Mouse (Mus musculus) left cerebral cortex, postnatal 25 days (tissue): ENCODE results near the gene Mybbp1a. TPM values are rescaled to one million over a fixed set of nuclear protein-coding genes. Genes with fewer than 3 reads are reported as not detected.

Experiments
- DNase-seq, 2 experiments: peaks; one replicate each; pipeline ENCODE4 v3.0.0; 2022; ENCODE audit warnings: low spot score in 2 of 2, mixed read lengths in 1 of 2
- intact Hi-C: fragments of 180-260 bp; cut with DNase I; formaldehyde crosslinking; loops from one replicate; pipeline ENCODE4 v1.15.1; 2025
- total RNA-seq, 2 experiments: library from RNA; stranded (reverse); gene quantifications; 2 replicates each; pipeline ENCODE4 v1.2.3; 2021

Gene Mybbp1a
- 10 to 100 TPM; 49.4 to 54.6 TPM for total RNA-seq

DNA sequence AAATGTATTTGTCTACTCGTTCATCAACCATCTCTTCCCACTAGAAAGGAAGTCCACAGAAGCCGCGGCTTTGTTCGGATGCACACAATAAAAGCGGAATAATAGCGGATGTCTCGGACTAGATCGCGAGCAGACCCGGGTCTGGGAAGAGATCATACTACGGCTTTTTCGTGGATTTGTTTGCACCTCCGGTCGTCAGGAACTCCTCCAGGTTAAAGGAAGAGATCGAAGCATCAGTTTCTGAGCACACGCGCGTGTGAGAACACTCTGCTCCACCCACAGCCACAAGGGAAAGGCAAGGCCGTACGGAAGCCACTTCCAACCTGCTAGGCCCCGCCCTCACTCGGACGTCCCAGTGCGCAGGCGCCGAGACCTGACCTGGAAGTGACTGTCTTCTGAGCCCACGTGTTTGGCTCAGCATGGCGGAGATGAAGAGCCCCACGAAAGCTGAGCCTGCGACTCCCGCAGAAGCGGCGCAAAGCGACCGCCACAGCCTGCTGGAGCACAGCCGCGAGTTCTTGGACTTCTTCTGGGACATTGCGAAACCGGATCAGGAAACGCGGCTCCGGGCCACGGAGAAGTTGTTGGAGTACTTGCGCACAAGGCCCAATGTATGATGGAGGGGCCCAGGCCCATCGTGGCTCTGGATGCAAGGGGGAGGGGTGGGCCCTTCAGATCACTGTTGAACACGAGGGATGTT is at the start of gene Mybbp1a:
Gene Mybbp1a, plus strand, starts transcription at position 391 of the 700 bp plus-strand sequence.
- intact Hi-C loops, result loop anchor here (2.0 to 5.0 kb wide), 2 partner anchors 46 to 124 kb away; partner anchors contain the start of gene Spns2
- peak; percentile 97 to 99 for DNase-seq

DNA sequence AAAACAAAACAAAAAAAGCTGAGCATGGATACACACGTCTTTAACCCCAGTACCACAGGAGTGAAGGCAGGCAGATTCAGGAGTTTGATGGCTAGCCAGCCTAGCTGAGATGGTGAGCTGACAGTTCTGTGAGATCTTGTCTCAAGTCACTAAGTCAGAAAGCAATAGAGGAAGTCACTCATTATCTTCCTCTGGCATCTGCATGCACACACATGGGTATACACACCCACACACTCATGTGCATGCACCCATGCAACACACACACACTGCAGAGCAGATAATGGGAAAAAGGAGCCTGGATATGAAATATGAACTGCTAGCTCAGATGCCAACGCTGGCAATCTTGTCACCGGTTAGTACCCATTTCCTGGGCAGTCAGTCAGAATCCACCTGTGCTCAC is 47.9 kb upstream of the Mybbp1a start:
- no peak for DNase-seq
- intact Hi-C loops, result no loop called here

DNA sequence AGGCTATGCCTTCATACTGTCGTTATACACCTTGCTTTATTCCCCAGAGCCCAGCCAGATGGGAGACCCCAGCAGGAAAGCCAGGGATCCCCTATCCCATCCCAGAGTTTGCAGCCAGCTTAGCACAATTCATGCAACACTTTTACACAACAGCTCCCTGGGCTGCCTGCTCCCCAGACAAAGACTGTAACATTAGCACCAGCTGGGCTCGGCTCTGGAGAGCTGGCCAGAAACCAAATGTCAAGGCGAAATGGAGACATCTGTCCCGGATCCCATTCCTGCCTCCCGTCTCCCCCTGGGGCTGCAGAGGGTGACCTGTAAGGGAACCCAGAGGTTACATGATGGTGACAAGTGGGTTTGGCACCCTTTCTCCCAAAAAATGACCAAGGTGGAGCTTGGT is 47.5 kb upstream of the Mybbp1a start:
- DNase-seq, result no peak
- intact Hi-C loops, result no loop called here

DNA sequence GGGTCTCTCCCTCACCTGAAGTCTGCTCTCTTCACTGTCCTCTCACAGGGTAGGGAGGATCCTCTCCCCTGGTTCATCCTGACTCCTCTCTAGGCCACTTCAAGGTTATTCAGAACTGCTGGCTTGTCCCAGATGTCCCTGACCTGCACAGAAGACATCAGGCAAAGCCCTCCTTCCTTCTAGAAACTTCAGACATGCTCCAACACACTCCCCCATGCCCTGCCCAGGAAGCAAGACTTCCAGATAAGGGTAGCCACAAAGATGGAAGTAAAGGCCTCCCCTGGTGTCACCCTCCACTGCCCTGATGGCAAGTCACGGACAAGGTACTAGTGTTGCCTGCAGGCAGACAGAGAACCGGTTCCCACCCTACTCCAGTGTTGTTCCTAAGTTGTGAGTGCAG is 46.5 kb upstream of the Mybbp1a start:
- DNase-seq, result no peak
- intact Hi-C loops, result no loop called here

DNA sequence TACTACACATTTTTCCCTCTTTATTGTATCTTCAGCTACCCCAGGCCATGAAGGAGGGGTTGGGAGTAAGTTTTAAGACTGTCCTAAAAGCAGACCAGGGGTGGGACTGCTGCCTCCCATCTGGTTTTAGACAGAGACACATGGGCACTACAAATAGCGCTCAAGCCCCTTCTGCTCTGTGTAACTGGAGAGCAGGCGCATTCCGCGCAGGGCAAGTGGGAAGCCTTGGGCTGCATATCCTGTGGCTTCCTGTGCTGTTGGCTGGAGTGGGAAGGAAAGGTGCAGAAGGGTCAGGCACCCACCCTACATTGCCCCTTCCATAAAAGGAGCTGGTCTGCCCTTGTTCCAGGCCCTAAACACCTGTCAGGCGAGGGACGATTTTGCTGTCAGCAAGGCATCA is 45.5 kb upstream of the Mybbp1a start:
- no peak for DNase-seq
- intact Hi-C loops, result no loop called here

DNA sequence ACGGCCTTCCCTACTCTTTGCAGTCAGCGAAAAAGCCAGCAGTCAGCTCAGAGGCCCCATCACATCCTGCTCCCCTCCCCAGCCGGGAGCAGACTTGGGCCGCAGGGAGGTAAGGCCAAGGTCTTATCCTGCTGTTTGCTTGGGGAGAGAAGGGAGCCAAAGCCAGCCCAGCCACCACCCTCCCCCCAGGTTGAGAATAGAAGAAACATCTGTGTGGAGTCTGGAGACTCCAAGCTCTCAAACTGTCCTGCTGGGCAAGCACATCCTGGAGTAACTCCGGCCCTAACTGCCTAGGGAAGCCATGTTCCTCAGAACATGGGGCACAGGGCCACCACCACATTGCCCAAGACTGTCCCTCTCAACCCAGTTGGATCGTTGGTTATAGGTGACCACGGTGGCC is 44.5 kb upstream of the Mybbp1a start:
- DNase-seq, result no peak
- intact Hi-C loops, result no loop called here

DNA sequence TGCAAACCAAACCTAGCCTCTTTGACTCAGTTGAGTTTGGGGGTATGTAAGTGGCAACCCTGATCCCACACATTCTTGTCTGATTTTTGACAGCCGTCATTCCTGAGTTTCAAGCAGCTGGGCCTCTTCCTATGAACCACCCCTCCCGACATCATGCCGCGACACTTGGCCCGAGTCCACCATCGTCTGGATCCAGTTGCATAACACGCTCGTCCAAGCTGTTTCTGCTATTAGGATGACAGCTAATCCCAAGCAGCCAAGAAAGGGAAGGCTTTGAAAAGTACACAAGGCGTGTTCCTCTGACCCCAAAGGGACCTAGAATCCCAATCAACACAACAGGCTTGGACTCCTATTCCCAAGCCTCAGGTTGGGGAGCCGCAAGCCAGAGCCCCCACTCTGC is 44.1 kb upstream of the Mybbp1a start:
- intact Hi-C loops, result no loop called here
- no peak for DNase-seq

DNA sequence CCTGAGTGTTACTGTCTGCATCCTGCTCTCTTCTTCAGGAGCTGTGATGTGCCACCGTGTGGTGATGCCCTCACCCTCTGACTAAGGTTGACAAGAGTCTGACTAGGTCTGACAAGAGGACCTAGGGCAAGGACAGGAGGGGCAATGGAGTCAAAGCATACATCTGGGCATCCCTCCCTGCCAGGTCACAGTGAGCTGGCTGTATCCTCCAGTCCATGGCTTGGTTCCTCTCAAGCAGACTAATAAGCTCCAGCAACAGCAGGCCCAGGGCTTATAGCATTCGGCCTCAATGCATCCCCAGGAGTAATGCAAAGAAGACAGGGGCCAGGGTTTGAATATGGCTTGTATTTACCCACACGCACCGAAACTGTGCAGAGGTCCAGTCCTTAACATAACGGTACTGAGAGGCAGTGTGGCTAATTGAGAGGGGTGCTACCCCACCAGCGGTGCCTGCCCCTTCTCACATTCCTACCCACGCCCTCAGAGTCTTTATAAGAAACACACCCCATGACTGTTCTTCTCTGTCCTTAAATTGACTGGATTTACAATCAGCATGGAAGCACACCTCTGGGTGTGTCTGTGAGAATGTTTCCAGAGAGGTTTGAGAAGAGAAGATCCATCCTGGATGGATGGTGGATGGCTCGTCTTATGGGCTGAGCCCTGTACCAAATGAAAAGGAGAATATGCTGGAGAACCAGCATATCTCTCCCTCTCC is 43.2 kb upstream of the Mybbp1a start:
- intact Hi-C loops, result no loop called here
- no peak for DNase-seq

DNA sequence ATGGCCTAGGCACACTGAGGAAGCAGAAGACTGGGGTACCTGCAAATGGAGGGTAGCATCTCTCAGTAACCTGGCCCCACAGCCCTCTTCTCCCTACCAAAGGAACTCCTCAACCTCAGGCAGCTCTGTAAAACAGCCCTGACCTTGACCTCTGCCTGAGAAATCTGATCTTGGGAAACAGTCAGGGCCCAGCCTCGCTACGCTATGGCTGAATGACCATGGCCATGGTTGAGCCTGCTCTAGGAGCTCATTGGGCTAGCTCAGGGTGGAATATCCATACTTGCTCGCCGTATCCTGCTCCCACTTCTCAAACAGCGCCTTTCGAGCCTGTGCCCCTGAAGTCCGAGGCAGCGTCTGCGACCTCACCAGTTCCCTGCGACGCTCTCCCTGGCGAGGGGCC is 40.1 kb upstream of the Mybbp1a start:
- no peak for DNase-seq
- intact Hi-C loops, result no loop called here

DNA sequence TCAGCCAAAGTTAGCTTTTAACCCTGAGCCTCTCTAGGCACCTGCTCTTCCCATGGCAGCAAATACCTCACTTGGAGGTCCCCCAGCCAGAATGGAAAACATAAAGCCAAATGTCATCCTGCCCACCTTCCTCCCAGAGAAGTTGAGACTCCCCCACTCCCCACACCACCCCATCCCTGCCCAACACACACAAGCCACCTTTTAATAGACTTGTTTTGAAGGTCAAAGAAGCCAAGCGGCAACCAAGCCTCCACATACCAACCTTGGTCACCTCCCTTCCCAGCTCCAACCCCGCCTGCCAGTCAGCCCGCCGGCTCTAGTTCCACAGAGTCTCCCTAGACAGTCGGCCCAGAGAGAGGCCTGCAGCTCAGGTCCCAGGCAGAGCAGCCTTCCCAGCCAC is 39.1 kb upstream of the Mybbp1a start:
- no peak for DNase-seq
- intact Hi-C loops, result no loop called here

DNA sequence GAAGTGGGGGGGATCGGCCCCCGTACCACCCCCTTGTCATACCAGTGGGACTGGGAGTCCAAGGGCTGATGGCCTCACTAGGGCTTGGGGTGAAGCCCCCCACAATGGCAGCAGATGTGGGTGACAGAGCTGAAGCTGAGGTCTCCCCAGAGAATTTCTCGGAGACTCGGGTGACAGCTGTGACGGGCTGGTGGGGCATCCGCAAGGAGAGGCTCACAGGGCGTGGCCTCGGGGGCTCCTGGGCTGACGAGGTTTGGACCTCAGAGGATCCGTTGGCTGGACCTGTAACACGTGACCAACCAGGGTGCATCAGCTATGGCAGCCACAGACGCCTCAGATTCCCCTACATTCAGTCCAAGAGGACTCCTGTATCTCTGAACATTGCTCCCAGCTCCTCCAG is 38.2 kb upstream of the Mybbp1a start:
- DNase-seq, result no peak
- intact Hi-C loops, result no loop called here

DNA sequence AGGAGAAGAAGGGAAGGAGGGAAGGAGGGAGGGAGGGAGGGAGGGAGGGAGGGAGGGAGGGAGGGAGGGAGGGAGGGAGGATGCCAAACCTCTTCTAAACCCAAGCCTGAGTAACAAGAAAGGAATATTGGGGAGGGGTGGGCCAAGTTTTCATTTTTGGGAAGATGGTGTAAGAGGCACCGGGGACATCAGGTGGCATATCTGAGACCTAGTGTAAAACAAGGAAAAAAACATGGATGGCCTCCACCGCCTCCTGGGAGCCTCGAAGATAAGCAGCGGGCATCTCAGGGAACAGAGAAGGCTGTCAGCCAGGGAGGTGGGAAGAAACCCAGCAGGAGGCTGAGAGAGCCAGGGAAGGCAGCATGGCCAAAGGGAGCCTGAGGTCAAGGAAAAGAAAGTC is 35.6 kb upstream of the Mybbp1a start:
- DNase-seq, result no peak
- intact Hi-C loops, result no loop called here

DNA sequence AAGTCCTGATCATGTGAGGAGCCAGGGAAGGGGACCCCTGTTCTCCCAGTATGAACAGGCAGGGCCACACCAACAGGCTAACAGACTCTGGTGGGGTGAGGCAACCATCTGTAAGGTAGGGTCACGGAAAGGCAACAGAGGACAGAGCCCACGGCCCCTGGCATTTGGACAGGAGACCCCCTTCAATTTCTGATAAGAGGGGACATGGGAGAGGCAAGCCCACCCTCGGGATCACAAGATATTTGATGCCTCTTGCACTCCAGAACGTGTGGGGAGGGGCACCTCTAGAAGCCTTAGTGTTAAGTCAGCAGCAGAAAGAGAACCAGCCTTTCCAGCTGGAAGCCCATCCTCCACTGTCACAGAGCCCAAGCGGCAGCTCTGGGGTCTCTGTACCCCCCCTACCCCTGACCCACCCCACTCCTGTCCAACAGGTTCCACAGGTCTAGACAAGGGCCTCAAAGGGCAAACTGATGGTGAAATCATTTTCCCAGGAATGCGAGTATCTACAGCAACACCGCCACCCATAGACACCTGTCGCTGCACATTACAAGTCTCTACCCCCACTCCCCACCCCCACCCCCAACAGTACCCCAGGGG is 35.0 kb upstream of the Mybbp1a start:
- intact Hi-C loops, result no loop called here
- DNase-seq, result no peak

DNA sequence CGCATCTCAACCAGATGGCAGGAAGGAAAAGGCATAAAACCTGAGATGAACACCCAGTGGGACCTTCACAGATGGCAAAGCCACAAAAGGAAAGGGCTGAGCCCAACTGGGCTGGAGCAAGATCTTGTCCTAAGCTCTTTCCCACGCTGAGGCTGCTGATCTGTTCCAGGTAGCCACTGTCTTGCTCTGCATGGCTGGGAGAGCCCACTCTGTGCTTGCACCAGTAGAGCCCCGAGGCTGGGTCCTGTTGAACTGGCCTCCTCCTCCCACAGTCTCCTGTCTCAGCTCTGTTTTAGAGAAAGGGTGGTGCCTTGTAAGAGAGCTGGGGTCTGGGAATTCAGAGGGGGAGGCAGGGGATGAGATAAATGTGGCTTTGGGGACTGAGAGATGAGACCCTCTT is 34.1 kb upstream of the Mybbp1a start:
- intact Hi-C loops, result no loop called here
- no peak for DNase-seq

DNA sequence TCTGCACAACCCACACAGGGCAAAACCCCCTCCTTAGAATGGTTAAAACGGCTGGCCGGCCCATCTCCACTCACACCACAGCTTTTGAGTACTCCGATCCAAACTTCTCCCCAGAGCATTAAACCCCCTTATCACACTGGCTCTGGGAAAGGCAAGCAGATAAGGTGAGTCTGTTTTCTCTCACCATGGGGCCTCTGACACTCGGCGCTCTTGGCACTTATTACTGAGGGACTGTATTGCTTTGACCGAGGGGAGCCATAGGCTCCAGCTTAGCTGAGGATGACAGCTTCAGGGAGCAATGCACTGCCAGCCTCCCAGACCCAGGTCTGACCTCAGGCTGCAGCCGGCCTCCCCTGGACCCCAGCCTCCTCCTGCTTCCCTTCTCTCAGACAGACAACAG is 33.6 kb upstream of the Mybbp1a start:
- no peak for DNase-seq
- intact Hi-C loops, result no loop called here

DNA sequence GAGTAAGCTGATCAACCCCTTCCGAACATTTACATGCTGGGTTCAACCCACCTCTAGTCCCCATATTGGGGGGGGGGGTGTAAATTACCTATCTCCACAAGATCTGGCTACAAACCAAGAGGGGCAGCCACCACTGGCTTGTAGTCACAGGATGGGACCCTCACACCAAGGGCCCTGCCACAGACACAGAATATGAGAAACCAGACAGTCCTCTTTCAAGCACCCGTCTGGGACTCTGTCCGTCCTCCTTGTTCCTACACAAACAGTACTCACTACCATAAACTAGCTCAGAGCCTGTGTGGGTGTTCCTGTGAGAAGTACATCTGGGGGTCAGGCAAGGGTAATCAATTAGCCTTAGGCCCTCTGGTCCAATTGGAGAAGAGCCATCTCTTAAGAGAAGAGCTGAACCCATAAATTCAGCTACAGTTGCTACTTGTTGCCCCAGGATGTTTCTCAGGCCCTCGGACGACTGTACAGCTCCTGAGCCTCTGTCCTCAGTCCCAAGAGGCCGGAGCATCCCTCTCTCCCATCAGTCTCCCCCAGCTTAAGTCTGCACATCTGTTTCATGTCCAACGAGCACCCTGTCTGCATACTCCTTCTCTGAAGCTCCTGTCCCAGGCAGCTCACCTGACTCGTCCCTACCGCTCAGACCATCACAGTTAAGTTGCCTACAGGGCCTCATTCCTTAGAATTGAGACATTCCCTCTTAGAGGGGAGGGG is 32.5 kb upstream of the Mybbp1a start:
- intact Hi-C loops, result no loop called here
- DNase-seq, result no peak

DNA sequence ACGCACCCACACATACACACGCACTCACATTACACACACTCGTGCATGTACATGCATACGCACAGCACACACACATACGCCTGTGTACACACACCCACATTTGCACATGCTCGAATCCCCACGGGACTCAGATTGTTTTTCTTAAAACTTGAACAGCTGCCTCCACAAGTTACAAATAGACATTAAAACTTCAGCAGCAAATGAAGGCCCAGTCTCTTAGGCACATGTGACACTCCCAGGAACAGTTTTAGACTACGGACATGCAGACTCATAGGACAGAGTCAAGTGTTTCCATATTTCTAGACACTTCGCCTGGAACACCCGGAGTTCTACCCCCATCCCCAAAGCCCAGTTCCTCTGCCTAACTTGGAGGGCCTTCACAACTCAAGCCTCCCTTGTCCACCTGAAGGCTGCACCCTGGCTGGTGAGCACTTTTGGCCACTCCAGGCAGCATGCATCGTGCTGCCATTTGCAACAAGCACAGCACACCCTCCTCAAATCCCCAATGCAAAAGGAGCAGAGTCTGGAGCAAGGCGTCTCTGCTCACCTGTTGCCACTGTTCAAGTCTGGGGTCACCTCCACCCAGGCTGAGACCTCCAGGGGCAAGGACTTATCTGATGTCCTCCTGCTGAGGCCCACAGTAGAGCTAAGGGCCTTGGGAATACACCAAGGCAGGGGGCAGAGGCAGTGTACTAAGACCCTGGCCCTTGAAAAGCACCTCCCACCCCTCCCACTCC is 31.3 kb upstream of the Mybbp1a start:
- intact Hi-C loops, result no loop called here

DNA sequence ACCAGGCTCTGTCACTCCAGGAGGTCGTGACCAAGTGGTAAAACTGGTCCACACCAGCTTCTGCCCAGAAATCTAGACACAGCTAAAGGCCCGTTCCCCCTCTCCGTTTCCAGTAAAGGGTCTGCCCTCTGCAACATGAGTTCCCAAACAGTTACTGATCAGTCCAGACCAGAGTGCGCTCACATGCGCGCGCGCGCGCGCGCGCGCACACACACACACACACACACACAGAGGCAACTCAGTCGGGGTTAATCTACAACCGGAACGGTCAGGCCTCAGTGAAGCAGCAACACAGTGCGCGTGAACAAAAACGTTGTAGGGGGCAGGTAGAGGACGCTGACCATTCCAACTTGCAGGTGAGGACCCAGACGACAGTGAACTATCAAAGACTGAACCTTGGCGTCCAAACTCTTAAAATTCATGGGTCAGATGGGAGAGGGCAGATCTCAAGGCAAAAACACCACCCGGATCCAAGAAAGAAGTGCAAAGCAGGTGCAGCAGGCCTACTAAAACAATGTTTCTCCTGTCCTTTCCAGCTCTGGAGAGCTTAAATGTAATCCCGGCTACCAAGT is 30.5 kb upstream of the Mybbp1a start:
- intact Hi-C loops, result no loop called here
- no peak for DNase-seq

More for the DNA sequence above, 31.3 kb upstream of the Mybbp1a start:
- no peak for DNase-seq

DNA sequence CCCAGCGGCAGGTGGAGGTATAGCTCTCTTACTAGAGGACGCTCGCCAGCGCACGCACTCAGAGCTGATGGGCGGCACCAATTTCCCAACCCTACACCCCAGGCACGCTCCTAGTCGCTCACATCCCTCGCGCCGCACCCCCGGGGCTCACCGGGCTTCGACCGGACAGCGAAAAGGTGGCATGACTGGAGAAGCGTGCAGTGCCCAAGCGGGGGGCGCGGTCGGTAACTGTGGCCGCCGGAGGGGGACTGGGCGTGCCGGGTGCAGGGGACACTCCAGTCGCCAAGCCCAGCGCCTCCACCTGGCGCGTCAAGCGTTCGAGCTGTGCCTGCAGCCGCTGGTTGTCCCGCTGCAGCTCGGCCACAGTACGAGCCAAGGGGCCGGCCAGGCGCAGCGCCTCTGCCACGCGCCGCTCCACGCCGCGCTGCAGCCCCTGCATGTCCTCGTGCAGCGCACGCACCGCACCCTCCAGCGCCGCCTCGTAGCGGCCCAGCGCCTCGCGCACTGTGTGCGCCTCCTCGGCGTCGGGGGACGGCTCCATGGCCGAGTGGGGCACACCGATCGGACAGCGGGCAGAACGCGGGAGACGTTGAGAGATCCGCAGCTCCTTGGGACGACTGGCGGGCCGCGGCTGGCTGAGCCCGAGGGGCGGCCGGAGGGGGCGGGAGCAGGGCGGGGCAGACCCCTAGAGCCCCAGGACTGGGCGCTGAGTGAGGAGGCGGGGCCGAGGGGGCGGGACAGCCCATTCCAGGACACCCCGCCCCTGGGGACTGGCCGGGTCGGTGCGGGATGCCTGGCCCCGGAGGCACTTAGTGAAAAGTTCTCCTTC is 29.8 kb upstream of the Mybbp1a start, which contains the start of gene Smtnl2:
Gene Smtnl2, minus strand, starts transcription at position 621 of the 829 bp plus-strand sequence.
- intact Hi-C loops, result no loop called here
- DNase-seq, result peak; percentile 42 to 44
